Mouse (Mus musculus) cerebellum, postnatal 25 days (tissue): ENCODE measurements at regions not wholly inside any gene's neighbourhood (a gene's known extent, or its start where the extent isn't known, plus 50 kb on each side); places are given as distances from the start of the nearest gene placed in this dataset.
"Not testable (repeated sequence)": the region's sequence is repeated elsewhere in the genome, so short reads cannot be mapped to it uniquely, and the experiment has no call there.

Experiments used
- DNase-seq, 2 experiments: peaks; one replicate each; pipeline ENCODE4 v3.0.0; 2021; ENCODE audit warnings: mixed read lengths in 2 of 2

- peak in 1 of 2 experiments; percentile 67 for DNase-seq
Measured at GRCm38 (mm10) chr17:27317576-27318277, 113.5 kb upstream of the Lemd2 start.

- peak in 1 of 2 experiments; percentile 42 for DNase-seq
Measured at GRCm38 (mm10) chr17:27316711-27317575, 112.7 kb upstream of the Lemd2 start.

GRCm38 (mm10) chr17:27315947-27316628 is 111.8 kb upstream of the Lemd2 start:
- peak in 1 of 2 experiments; percentile 48 for DNase-seq

- DNase-seq = no peak
Measured at GRCm38 (mm10) chr17:27315428-27315827, 111.2 kb upstream of the Lemd2 start.

GRCm38 (mm10) chr17:27314821-27315392 is 110.6 kb upstream of the Lemd2 start:
- peak in 1 of 2 experiments; percentile 75 for DNase-seq

GRCm38 (mm10) chr17:27308933-27309332 is 104.7 kb upstream of the Lemd2 start:
- DNase-seq = peak in 1 of 2 experiments; percentile 45

- no peak for DNase-seq
Measured at GRCm38 (mm10) chr17:27304842-27305241, 100.6 kb upstream of the Lemd2 start.

GRCm38 (mm10) chr17:27303633-27304479 is 99.6 kb upstream of the Lemd2 start:
- peak; percentile 83 to 87 for DNase-seq

- peak in 1 of 2 experiments; percentile 25 for DNase-seq
Measured at GRCm38 (mm10) chr17:27303061-27303460, 98.8 kb upstream of the Lemd2 start.

- DNase-seq = no peak
Measured at GRCm38 (mm10) chr17:27301376-27301775, 97.1 kb upstream of the Lemd2 start.

GRCm38 (mm10) chr17:27299297-27299696 is 95.0 kb upstream of the Lemd2 start:
- DNase-seq = peak in 1 of 2 experiments; percentile 31

- DNase-seq = no peak
Measured at GRCm38 (mm10) chr17:27298351-27298750, 94.1 kb upstream of the Lemd2 start.

GRCm38 (mm10) chr17:27296156-27296555 is 91.9 kb upstream of the Lemd2 start:
- DNase-seq = peak in 1 of 2 experiments; percentile 23

GRCm38 (mm10) chr17:27294208-27294604 is 89.9 kb upstream of the Lemd2 start:
- no peak for DNase-seq

- peak in 1 of 2 experiments; percentile 40 for DNase-seq
Measured at GRCm38 (mm10) chr17:27293586-27294207, 89.4 kb upstream of the Lemd2 start.

- DNase-seq = peak; percentile 62 to 70
Measured at GRCm38 (mm10) chr17:27291673-27292072, 87.4 kb upstream of the Lemd2 start.

GRCm38 (mm10) chr17:27291176-27291575 is 86.9 kb upstream of the Lemd2 start:
- peak in 1 of 2 experiments; percentile 25 for DNase-seq

GRCm38 (mm10) chr17:27290311-27290710 is 86.0 kb upstream of the Lemd2 start:
- DNase-seq = no peak

- not testable (repeated sequence) for DNase-seq
Measured at GRCm38 (mm10) chr17:27289804-27290203, 85.5 kb upstream of the Lemd2 start.

- not testable (repeated sequence) for DNase-seq
Measured at GRCm38 (mm10) chr17:27287986-27288385, 83.7 kb upstream of the Lemd2 start.

- peak in 1 of 2 experiments; percentile 41 for DNase-seq
Measured at GRCm38 (mm10) chr17:27281241-27281640, 77.0 kb upstream of the Lemd2 start.
